8 mouse cellular contexts compared by ENCODE assay signal in genomic region chr7:139247881-139248614, GRCm38 (mm10). TPM values are rescaled to one million over a fixed set of nuclear protein-coding genes. Genes with fewer than 3 reads are reported as not detected.
DNase-seq lines count a peak whose midpoint lies in the region; ATAC-seq and TF ChIP-seq lines count a peak whose summit lies in the region.

Gene Pwwp2b (plus strand): TSS chr7:139248482.

- H3K4me2 ChIP-seq in forebrain, postnatal 0 days (ENCODE audit: low read depth): peak within 1 kb of the TSS; percentile 98
- peak within 1 kb of the TSS; percentile 69 for H3K4me2 ChIP-seq in lung, embryonic 16.5 days (ENCODE audit: low read depth, low read length)

- ATAC-seq in cerebellum, adult (ENCODE audit: insufficient number of reproducible peaks, low FRiP score, low TSS enrichment): peak; percentile 68
- peak; percentile 77 for ATAC-seq in forebrain, postnatal 0 days
- peak; percentile 86 for ATAC-seq in lung, embryonic 16.5 days (ENCODE audit: low read depth)

- H3K4me1 ChIP-seq in forebrain, postnatal 0 days (ENCODE audit: insufficient read depth): peaks cover 22% of the 10 kb centered on the region
- peaks cover 63% of the 10 kb centered on the region for H3K4me1 ChIP-seq in lung, embryonic 16.5 days (replicated peaks; ENCODE audit: control insufficient read depth, insufficient read depth, low read length)
- peaks cover 16% of the 10 kb centered on the region for H3K4me1 ChIP-seq in thymus, adult 2 months (replicated peaks; ENCODE audit: control insufficient read depth, insufficient read depth, low read length)

- H3K36me3 ChIP-seq in forebrain, postnatal 0 days (ENCODE audit: insufficient read depth): no peaks in the 10 kb centered on the region
- H3K36me3 ChIP-seq in lung, embryonic 16.5 days (ENCODE audit: control insufficient read depth, insufficient read depth, low read length): no peaks in the 10 kb centered on the region
- H3K36me3 ChIP-seq in thymus, adult 2 months (ENCODE audit: control insufficient read depth, insufficient read depth, low read length): no peaks in the 10 kb centered on the region

- DNase-seq in CD8-positive naive resting alpha-beta T cell, adult 2 months (ENCODE audit: low read depth in 2 of 2, low spot score in 2 of 2): peak; percentile 28 to 33
- DNase-seq in forebrain, postnatal 0 days: peak; percentile 80
- DNase-seq in heart, postnatal 4 days: peak; percentile 86
- DNase-seq in layer of hippocampus, adult 8-10 months (ENCODE audit: low spot score in 2 of 2): peak; percentile 37 to 57
- peak; percentile 64 for DNase-seq in ovary, adult 18-20 months (ENCODE audit: low spot score)
- DNase-seq in thymus, adult 2 months: peak; percentile 76

- peak within 1 kb of the TSS; percentile 65 for H3K4me3 ChIP-seq in forebrain, postnatal 0 days (ENCODE audit: low read depth, low read length)
- peak within 1 kb of the TSS; percentile 76 for H3K4me3 ChIP-seq in lung, embryonic 16.5 days (ENCODE audit: low read length)
- H3K4me3 ChIP-seq in thymus, adult 2 months (ENCODE audit: control insufficient read depth, insufficient read depth, low read length): peak within 1 kb of the TSS; percentile 68

- H3K27me3 ChIP-seq in forebrain, postnatal 0 days (ENCODE audit: insufficient read depth, low read length): no peaks in the 10 kb centered on the region; the same call in 1 of the 2 replicates
- no peaks in the 10 kb centered on the region for H3K27me3 ChIP-seq in lung, embryonic 16.5 days (ENCODE audit: control insufficient read depth, insufficient read depth, low read depth, low read length)
- H3K27me3 ChIP-seq in thymus, adult 2 months (ENCODE audit: control insufficient read depth, insufficient read depth, low read length): no peaks in the 10 kb centered on the region

- under 1% methylated on average over 61 of the region's 72 CpGs for WGBS in forebrain, postnatal 0 days
- under 1% methylated on average over 55 of the region's 72 CpGs for WGBS in lung, embryonic 16.5 days
- WGBS in thymus, adult 2 months: 2% methylated on average over 72 of the region's 72 CpGs

- TF ChIP-seq POLR2A in thymus, adult 2 months (IDR thresholded peaks at IDR 0.05; ENCODE audit: control insufficient read depth, extremely low read depth, insufficient read depth, low read length, poor library complexity): peak; percentile 45; the same call in 1 of the 2 replicates

- peak within 1 kb of the TSS; percentile 40 for H3K27ac ChIP-seq in forebrain, postnatal 0 days (ENCODE audit: low read depth, low read length)
- H3K27ac ChIP-seq in lung, embryonic 16.5 days (ENCODE audit: low read length): peak within 1 kb of the TSS; percentile 95
- peak within 1 kb of the TSS; percentile 7; the same call in 1 of the 2 replicates for H3K27ac ChIP-seq in thymus, adult 2 months (ENCODE audit: control insufficient read depth, insufficient read depth, low read length)

- peak within 1 kb of the TSS; percentile 72 for H3K9ac ChIP-seq in forebrain, postnatal 0 days
- peak within 1 kb of the TSS; percentile 86 for H3K9ac ChIP-seq in lung, embryonic 16.5 days (ENCODE audit: low read length)

- H3K9me3 ChIP-seq in forebrain, postnatal 0 days (ENCODE audit: low read length): no peaks in the 10 kb centered on the region
- H3K9me3 ChIP-seq in lung, embryonic 16.5 days (ENCODE audit: control insufficient read depth, low read length): no peaks in the 10 kb centered on the region

- TF ChIP-seq CTCF in forebrain, postnatal 0 days (IDR thresholded peaks at IDR 0.05; ENCODE audit: low read depth): no peak
- TF ChIP-seq CTCF in thymus, adult 2 months (IDR thresholded peaks at IDR 0.05; ENCODE audit: borderline replicate concordance, control insufficient read depth, extremely low read depth, insufficient read depth, low read length, poor library complexity): 0 out of 2 replicates have a peak, but pooled peaks have one; percentile 14

RNA-seq across cellular contexts. Expression of gene Pwwp2b, which starts in this region (rescaled TPM):
- 4.3 and 5.4 TPM in 2 replicates for total RNA-seq in forebrain, postnatal 0 days (2014; rRNA removed)
- polyA plus RNA-seq in forebrain, postnatal 0 days (2015; fragmentation: Nextera tagmentation; extraction: Ambion mirVana): 5.6 and 6.3 TPM in 2 replicates
- total RNA-seq in heart, postnatal 4 days (2021): 1 to 10 TPM; 7.9 to 9.3 TPM
- 10 to 100 TPM; 26.9 to 37.1 (median 32.1) TPM for total RNA-seq in layer of hippocampus, adult 8-10 months (2022)
- 14.8 and 16.8 TPM in 2 replicates for polyA plus RNA-seq in lung, embryonic 16.5 days (2015; fragmentation: Nextera tagmentation; extraction: Ambion mirVana)
- polyA plus RNA-seq in thymus, adult 2 months (2012; rRNA removed): 6.3 and 7.4 TPM in 2 replicates

Comparison
In these comparisons a context has a peak if more than half of its experiments do, and no peak if none do; other contexts are left out.
1. Peak in every context shown above with its lines: DNase-seq, ATAC-seq, H3K4me3 ChIP-seq and H3K27ac ChIP-seq.
2. DNase-seq: peak in every context shown above with its lines; median percentile 86 in heart, postnatal 4 days; 80 in forebrain, postnatal 0 days; 76 in thymus, adult 2 months; 64 in ovary, adult 18-20 months; 47 in layer of hippocampus, adult 8-10 months; 30 in CD8-positive naive resting alpha-beta T cell, adult 2 months.
3. H3K27ac ChIP-seq: peak in every context shown above with its lines; median percentile 95 in lung, embryonic 16.5 days; 40 in forebrain, postnatal 0 days; 7 in thymus, adult 2 months.